Mouse (Mus musculus): ENCODE results near the gene Lad1.

DNA sequence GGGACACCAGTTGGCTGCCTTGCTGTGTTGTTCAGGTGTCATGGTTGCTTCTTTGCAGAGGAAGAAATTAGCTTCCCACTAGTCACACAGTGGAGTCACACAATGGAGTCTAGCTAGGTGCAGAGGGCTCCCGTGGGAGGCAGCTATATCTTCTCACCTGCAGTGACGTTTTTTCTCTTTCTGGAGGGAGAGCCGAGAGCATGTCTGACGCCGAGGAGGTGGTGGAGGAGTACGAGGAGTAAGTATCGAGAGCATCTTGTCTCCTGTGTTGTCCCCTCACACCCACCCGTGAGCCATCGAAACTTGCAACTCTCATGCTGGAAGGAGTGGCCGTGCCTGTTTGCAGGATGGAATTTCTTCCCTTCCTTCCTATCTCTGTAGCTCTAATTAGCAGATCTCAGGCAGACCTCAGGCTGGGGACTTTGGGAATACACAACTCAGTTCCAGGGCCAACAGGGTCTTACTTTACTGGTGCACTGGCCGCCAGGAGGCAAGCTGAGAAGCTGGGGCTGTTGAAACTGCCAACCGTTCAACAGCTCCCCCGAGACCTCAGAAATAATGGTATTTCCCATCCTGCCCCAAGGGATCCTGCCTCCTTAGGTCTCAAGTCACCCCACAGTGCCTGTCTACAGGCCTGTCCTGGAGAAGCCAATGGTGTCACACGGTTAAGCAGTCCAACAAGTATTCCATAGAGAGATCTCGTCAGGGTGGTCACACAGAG is 22.4 kb downstream of the Lad1 start:
- TF ChIP-seq CTCF (IDR thresholded peaks at IDR 0.05; ENCODE audit: control insufficient read depth, insufficient read depth, insufficient read length) (no peak), USF1 (IDR thresholded peaks at IDR 0.05; ENCODE audit: low read depth) (no peak), CEBPB (IDR thresholded peaks at IDR 0.05; ENCODE audit: low read depth) (no peak), MAX (IDR thresholded peaks at IDR 0.05) (no peak)
